Mouse (Mus musculus) heart, postnatal 0 days (tissue): ENCODE data around the gene Noc2l. TPM values are rescaled to one million over a fixed set of nuclear protein-coding genes. Genes with fewer than 3 reads are reported as not detected.

Experiments used
- ATAC-seq: fragments of 200-750 bp; cut with Nextera tagmentation; 2 replicates; pipeline ENCODE4 v1.8.0; 2017; ENCODE audit warnings: low read depth, moderate number of reproducible peaks, moderate library complexity; ENCODE audit not compliant: insufficient read depth
- DNase-seq: peaks from one replicate; pipeline ENCODE4 v3.0.0-alpha.2; 2016; ENCODE audit warnings: low spot score
- H3K27ac ChIP-seq: fragments of 300-500 bp; sonication (generic); 2 replicates; pipeline ENCODE4 v1.5.1; 2014; ENCODE audit warnings: low read depth, mild to moderate bottlenecking
- H3K27me3 ChIP-seq: fragments of 300-500 bp; sonication (generic); 2 replicates; pipeline ENCODE4 v1.6.1; 2014; ENCODE audit warnings: low read length, mixed read lengths; ENCODE audit not compliant: control insufficient read depth, insufficient read depth
- H3K36me3 ChIP-seq: fragments of 300-500 bp; sonication (generic); replicated peaks from 2 replicates; pipeline ENCODE4 v1.6.1; 2014; ENCODE audit warnings: low read length, mixed read lengths; ENCODE audit not compliant: control insufficient read depth, insufficient read depth
- H3K4me1 ChIP-seq: fragments of 300-500 bp; sonication (generic); 2 replicates; pipeline ENCODE4 v1.6.1; 2014; ENCODE audit warnings: antibody characterized with exemption; ENCODE audit not compliant: control insufficient read depth, insufficient read depth
- H3K4me2 ChIP-seq: fragments of 300-500 bp; sonication (generic); 2 replicates; pipeline ENCODE4 v1.6.1; 2014; ENCODE audit warnings: low read depth, mild to moderate bottlenecking, low read length, moderate library complexity
- H3K4me3 ChIP-seq: fragments of 300-500 bp; sonication (generic); 2 replicates; pipeline ENCODE4 v1.5.1; 2014; ENCODE audit warnings: low read depth, low read length
- H3K9ac ChIP-seq: fragments of 300-500 bp; sonication (generic); replicated peaks from 2 replicates; pipeline ENCODE4 v1.6.1; 2014; ENCODE audit warnings: low read depth, low read length, mixed read lengths
- H3K9me3 ChIP-seq: fragments of 300-500 bp; sonication (generic); replicated peaks from 2 replicates; pipeline ENCODE4 v1.6.1; 2016; ENCODE audit warnings: low read length; ENCODE audit not compliant: control insufficient read depth
- CTCF ChIP-seq: IDR thresholded peaks from 2 replicates; pipeline ENCODE4 v1.5.1; 2016; ENCODE audit warnings: antibody characterized with exemption, control low read depth, low read depth
- EP300 ChIP-seq: IDR thresholded peaks from 2 replicates; pipeline ENCODE4 v1.6.1; 2016; ENCODE audit warnings: antibody characterized with exemption, low read depth
- WGBS: fragments of 180-500 bp; shearing (Covaris S2); extraction: QIAGEN DNeasy Blood & Tissue Kit; methylation state at CpG from one replicate; pipeline ENCODE4 v1.1.7; 2014; 5-methylcytosine and 5-hydroxymethylcytosine counted together
- polyA plus RNA-seq: library from polyadenylated mRNA; unstranded; fragments of >200 nt; fragmentation: Nextera tagmentation; extraction: Ambion mirVana; gene quantifications from 2 replicates; pipeline ENCODE4 v1.2.1, GENCODE M21; 2015
- total RNA-seq: library from RNA; depleted of rRNA; stranded (reverse); fragments of >200 nt; gene quantifications from 2 replicates; pipeline ENCODE4 v1.2.3, GENCODE M21; 2014; ENCODE audit warnings: low replicate concordance

The Noc2l gene
- total and polyA plus RNA-seq, 2 experiments from 2014 or later, result 17.2 to 46.4 TPM

- ATAC-seq (no peak), DNase-seq (no peak)
- Histone ChIP-seq H3K4me2 (no peak overlapping the region), H3K4me1 (no peaks in the 10 kb centered on the region), H3K4me3 (no peak overlapping the region), H3K27me3 (peaks cover 17% of the 10 kb centered on the region), H3K9ac (no peak overlapping the region), H3K9me3 (no peaks in the 10 kb centered on the region), H3K27ac (no peak overlapping the region), H3K36me3 (peaks cover 25% of the 10 kb centered on the region)
- TF ChIP-seq CTCF, result no peak
- 69% methylated on average over 8 of the region's 8 CpGs for WGBS
Observed at GRCm38 (mm10) chr4:156251081-156251480, 15.3 kb downstream of the Noc2l start.

- peaks cover 15% of the 10 kb centered on the region for H3K36me3 ChIP-seq
- H3K4me1 ChIP-seq, result no peaks in the 10 kb centered on the region
- H3K9me3 ChIP-seq, result no peaks in the 10 kb centered on the region
- ATAC-seq (no peak), DNase-seq (no peak)
- no peak overlapping the region for H3K4me3 ChIP-seq
- no peak overlapping the region for H3K27ac ChIP-seq
- TF ChIP-seq CTCF (no peak), EP300 (no peak)
- no peak overlapping the region for H3K9ac ChIP-seq
- no peak overlapping the region for H3K4me2 ChIP-seq
- 35% methylated on average over 7 of the region's 7 CpGs for WGBS
- H3K27me3 ChIP-seq, result peaks cover 17% of the 10 kb centered on the region
Observed at GRCm38 (mm10) chr4:156252140-156252539, 16.3 kb downstream of the Noc2l start.

- H3K4me3 ChIP-seq, result no peak overlapping the region
- no peak overlapping the region for H3K27ac ChIP-seq
- no peak overlapping the region for H3K9ac ChIP-seq
- H3K36me3 ChIP-seq, result peaks cover 10% of the 10 kb centered on the region
- no peak for DNase-seq
- H3K27me3 ChIP-seq, result peaks cover 17% of the 10 kb centered on the region
- WGBS, result 45% methylated on average over 3 of the region's 3 CpGs
- no peaks in the 10 kb centered on the region for H3K4me1 ChIP-seq
- TF ChIP-seq EP300 (no peak), CTCF (no peak)
- no peak for ATAC-seq
- no peaks in the 10 kb centered on the region for H3K9me3 ChIP-seq
- H3K4me2 ChIP-seq, result no peak overlapping the region
Observed at GRCm38 (mm10) chr4:156252619-156253018, 16.8 kb downstream of the Noc2l start.

- DNase-seq, result no peak
- Histone ChIP-seq H3K4me2 (no peak overlapping the region), H3K4me3 (no peak overlapping the region), H3K4me1 (no peaks in the 10 kb centered on the region), H3K36me3 (peaks cover 6% of the 10 kb centered on the region), H3K9ac (no peak overlapping the region), H3K27me3 (peaks cover 17% of the 10 kb centered on the region), H3K9me3 (no peaks in the 10 kb centered on the region), H3K27ac (no peak overlapping the region)
- no peak for ATAC-seq
- WGBS, result 45% methylated on average over 7 of the region's 7 CpGs
- TF ChIP-seq CTCF, result no peak
- TF ChIP-seq EP300, result no peak
Observed at GRCm38 (mm10) chr4:156253043-156253442, 17.2 kb downstream of the Noc2l start.

- Histone ChIP-seq H3K9ac (no peak overlapping the region), H3K4me1 (no peaks in the 10 kb centered on the region), H3K9me3 (no peaks in the 10 kb centered on the region), H3K27ac (no peak overlapping the region), H3K27me3 (peaks cover 17% of the 10 kb centered on the region), H3K4me2 (peak overlapping the region; percentile 21), H3K4me3 (peak overlapping the region; percentile 12), H3K36me3 (no peaks in the 10 kb centered on the region; the same call in 1 of the 2 replicates)
- 3% methylated on average over 30 of the region's 30 CpGs for WGBS
- ATAC-seq, result peak; percentile 55
- DNase-seq, result no peak
- TF ChIP-seq CTCF (no peak), EP300 (no peak)
Observed at GRCm38 (mm10) chr4:156254361-156255077, 18.7 kb downstream of the Noc2l start.
